Mouse (Mus musculus): ENCODE measurements around the gene Mob3c. TPM values are rescaled to one million over a fixed set of nuclear protein-coding genes. Genes with fewer than 3 reads are reported as not detected.

Gene Mob3c
- 5.5 and 6.7 TPM in 2 replicates for polyA plus RNA-seq (2012; rRNA removed)

DNA sequence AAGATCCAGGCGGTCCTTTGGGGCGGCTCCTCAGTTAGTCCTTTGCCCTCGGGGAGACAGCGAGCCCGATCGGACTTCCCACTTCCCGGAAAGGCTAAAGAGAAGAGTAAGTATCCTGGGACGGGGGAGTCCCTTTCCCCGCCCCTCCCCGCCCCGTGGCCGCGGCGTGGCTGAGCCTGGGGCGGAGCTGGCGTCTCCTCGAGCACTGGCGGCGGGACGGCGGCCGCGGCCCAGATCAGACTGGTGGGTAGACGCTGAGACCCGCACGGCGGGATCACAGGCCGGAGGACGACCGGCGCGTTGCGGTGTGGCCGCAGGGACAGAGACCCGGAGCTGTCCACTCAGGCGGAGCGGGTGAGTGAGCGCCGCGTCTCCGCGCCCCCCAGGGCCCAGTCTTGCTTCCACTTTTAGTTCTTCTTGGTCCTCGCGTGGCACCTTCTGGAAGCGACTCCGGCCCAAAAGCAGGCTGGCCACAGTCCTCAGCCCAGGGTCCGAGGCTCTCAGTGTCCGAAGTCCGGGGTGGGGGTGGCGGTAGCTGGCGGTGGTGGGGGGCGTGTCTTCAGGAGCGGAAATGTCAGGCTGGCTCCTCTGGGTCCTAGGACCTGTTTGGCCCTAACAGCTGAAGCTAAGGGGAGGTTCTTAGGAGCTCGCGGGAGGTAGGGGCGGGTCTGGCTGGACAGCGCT, at the start of gene Mob3c:
TSS of gene Mob3c (plus strand) at position 205 of the 684 bp plus-strand sequence.

DNA sequence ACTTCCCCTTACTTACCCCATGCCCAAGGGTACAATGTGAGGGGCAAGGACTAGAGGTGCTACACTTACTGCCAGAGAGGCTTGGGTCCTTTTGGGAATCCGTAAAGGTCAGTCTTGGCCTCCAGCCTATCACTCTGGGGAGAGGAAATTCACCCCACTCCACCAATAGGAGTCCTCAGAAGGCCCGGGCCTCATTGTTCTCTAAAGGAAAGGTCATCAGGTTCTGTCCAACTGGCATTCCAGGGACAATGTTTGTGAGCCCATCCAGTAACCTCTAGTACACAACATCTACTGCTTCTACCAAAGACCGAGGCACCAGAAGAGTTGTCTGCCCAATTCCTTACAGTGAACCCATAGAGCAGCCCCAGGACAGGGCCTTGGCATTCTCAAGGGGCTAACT, 47.0 kb upstream of the Mob3c start, which contains the start of gene Tex38:
TSS of gene Tex38 (minus strand) at position 101 of the 400 bp plus-strand sequence.

DNA sequence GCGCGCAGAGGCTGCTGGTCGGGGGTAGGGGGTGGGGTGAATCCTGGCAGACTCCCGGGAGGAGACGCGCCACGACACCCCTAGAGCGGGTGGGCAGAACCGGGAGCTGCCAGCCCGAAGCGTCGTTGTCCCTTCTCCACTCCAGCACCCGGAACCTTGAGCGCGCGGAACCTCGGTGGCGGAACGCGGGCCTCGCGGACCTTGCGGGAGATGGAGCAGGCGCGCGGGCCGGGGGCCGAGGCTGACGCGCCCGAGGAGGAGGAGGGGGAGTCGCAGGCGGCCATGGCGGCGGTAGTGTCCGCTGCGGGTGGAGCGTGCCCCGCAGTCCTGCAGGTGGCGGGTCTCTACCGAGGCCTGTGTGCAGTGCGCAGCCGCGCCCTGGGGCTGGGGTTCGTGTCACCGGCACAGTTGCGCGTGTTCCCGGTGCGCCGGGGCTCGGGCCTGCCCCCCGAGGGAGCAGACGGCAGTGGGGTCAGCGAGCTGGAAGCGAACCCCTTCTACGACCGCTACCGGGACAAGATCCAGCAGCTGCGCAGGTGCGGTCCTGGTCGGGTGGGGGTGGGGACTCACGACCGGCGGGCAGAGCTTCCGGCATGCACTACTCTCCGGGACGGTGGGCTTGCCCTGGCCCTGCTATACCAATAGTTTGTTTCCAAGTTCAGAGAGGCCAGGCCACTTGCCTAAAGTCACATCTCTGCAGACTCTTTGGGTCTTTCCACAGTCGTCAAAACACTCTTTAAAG, 43.0 kb upstream of the Mob3c start, which contains the start of gene Atpaf1:
TSS of gene Atpaf1 (plus strand) at position 44 of the 742 bp plus-strand sequence.

DNA sequence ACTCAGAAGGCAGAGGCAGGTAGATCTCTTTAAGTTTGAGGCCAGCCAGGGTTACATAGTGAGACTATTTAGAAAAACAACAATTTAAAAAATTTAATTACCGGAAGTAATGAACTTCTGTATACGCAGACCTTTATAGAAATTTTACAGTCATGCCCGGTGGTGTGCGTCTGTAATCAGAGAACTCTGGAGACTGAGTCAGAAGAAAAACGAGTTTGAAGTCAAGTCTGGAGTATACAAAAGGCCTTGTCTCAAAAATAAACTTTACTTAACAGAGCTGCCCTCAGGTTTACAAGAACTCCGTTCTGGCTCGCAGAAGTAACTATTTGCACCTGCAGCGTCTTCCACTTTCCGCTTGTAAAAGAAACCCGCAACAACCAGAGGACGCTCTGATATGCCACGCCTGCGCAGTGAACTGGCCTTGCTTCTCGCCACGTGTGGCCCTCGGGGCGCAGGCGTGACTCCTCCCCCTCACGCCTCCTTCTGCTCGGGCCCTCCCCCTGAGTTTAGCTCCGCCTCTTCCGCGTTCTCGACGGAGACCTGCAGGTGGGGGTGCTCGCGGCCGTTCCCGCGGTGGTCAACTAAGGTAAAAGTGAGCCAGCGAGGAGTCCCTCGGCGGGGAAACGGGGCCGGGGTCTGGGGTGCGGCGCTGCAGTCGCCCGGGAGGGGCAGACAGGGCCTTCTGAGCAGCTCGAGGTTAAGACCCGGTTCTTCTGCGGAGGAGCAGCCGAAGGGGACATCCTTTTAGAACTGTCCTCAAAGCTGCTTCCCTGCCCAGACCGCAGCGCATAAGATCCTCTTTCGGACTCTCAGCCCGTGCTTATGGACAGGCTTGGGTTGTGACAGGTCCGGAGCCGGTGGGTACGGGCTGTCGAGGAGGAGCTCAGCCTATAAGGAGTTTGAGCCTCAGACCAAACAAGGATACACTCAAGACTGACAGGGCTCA, 11.1 kb downstream of the Mob3c start, which contains the start of gene Mknk1:
TSS of gene Mknk1 (plus strand) at position 503 of the 946 bp plus-strand sequence.

DNA sequence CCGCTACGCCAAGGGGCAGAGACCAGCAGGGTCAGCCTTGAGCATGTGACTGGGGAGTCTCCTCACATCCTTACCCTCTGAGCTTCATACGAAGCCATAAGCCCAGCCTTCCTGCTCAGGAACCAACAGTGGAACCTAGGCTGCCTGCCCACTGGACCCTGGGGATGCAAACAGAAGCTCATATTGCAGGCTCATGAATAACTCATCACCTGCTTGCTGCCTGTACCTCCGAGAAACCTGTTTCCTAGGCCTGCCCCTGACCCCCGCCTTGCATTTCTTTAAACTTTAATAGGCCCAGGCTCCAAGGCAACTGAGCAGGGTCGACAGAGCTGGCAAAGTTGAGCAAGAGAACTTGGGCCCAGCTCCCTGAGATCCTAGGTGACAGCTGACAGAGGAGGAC, 56.1 kb downstream of the Mob3c start, which contains the start of gene Kncn:
TSS of gene Kncn (plus strand) at position 379 of the 400 bp plus-strand sequence.

Other genes starting within 250 kb of the Mob3c start
- not detected in 2 replicates for gene Cyp4a32, start 227.1 kb upstream of the Mob3c start, polyA plus RNA-seq (2012; rRNA removed)
- gene Cyp4b1, start 180.4 kb upstream of the Mob3c start, polyA plus RNA-seq (2012; rRNA removed) = 1.8 and 2.1 TPM in 2 replicates
- gene Efcab14, start 90.3 kb upstream of the Mob3c start, polyA plus RNA-seq (2012; rRNA removed) = 15.4 TPM in 2 replicates
- 0.21 and 0.38 TPM in 2 replicates for gene Tex38, start 47.1 kb upstream of the Mob3c start, polyA plus RNA-seq (2012; rRNA removed)
- gene Atpaf1, start 43.3 kb upstream of the Mob3c start, polyA plus RNA-seq (2012; rRNA removed) = 31.7 and 33.1 TPM in 2 replicates
- 45.5 and 45.8 TPM in 2 replicates for gene Mknk1, start 11.1 kb downstream of the Mob3c start, polyA plus RNA-seq (2012; rRNA removed)
- 0.15 and 0.22 TPM in 2 replicates for gene Kncn, start 56.3 kb downstream of the Mob3c start, polyA plus RNA-seq (2012; rRNA removed)
- gene 6430628N08Rik, start 62.6 kb downstream of the Mob3c start, polyA plus RNA-seq (2012; rRNA removed) = 0.43 and 0.44 TPM in 2 replicates
- gene Dmbx1, start 111.8 kb downstream of the Mob3c start, polyA plus RNA-seq (2012; rRNA removed) = 2.2 and 2.4 TPM in 2 replicates
- gene Faah, start 189.8 kb downstream of the Mob3c start, polyA plus RNA-seq (2012; rRNA removed) = 34.3 and 35.3 TPM in 2 replicates
- 5.9 TPM in 2 replicates for gene Nsun4, start 225.8 kb downstream of the Mob3c start, polyA plus RNA-seq (2012; rRNA removed)
- gene Uqcrh, start 247.0 kb downstream of the Mob3c start, polyA plus RNA-seq (2012; rRNA removed) = 481 and 560 TPM in 2 replicates
- gene Lrrc41, start 247.2 kb downstream of the Mob3c start, polyA plus RNA-seq (2012; rRNA removed) = 45.6 and 46.0 TPM in 2 replicates